Mouse (Mus musculus) bone marrow macrophage, adult 2 months (primary cell): ENCODE measurements at regions not wholly inside any gene's neighbourhood (a gene's known extent, or its start where the extent isn't known, plus 50 kb on each side); places are given as distances from the start of the nearest gene placed in this dataset.
"Not testable (repeated sequence)": the region's sequence is repeated elsewhere in the genome, so short reads cannot be mapped to it uniquely, and the experiment has no call there.

ENCODE experiments used
- H3K27ac ChIP-seq: 2 replicates; pipeline ENCODE4 v1.5.1; 2012; ENCODE audit warnings: low read depth, low read length; ENCODE audit not compliant: insufficient read depth
- H3K4me1 ChIP-seq: 2 replicates; pipeline ENCODE4 v1.6.1; 2012; ENCODE audit warnings: low read length; ENCODE audit not compliant: control insufficient read depth, insufficient read depth
- H3K4me3 ChIP-seq: 2 replicates; pipeline ENCODE4 v1.5.1; 2012; ENCODE audit warnings: mild to moderate bottlenecking, low read length, moderate library complexity; ENCODE audit not compliant: insufficient read depth
- CTCF ChIP-seq: IDR thresholded peaks from 2 replicates; pipeline ENCODE4 v1.5.1; 2012; ENCODE audit warnings: low read depth, mild to moderate bottlenecking, low read length, moderate library complexity
- POLR2A ChIP-seq: IDR thresholded peaks from 2 replicates; pipeline ENCODE4 v1.6.1; 2012; ENCODE audit warnings: mild to moderate bottlenecking, low read depth, low read length, borderline replicate concordance

DNA sequence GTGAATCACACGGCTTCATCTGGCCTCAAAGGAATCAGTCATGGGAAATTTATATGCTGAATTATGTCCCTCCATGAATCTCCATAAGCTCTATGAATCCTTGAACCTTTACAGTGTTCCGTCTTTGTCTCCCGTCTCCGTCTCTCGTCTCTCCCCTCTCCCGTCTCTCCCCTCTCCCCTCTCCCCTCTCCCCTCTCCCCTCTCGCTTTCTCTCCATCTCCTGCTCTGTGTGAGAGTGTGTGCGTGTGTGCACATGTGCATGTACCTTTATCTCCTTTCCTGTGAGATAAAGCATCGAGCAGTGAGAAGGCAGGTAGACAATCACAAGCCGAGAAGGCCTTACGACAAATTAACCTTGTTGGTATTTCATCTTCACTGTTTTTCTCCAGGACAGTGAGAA lies 134.6 kb upstream of the Prkcq start:
- no peak for TF ChIP-seq CTCF
- TF ChIP-seq POLR2A: no peak
- H3K27ac ChIP-seq: no peak overlapping the region
- H3K4me3 ChIP-seq: no peak overlapping the region
- H3K4me1 ChIP-seq: no peaks in the 10 kb centered on the region

DNA sequence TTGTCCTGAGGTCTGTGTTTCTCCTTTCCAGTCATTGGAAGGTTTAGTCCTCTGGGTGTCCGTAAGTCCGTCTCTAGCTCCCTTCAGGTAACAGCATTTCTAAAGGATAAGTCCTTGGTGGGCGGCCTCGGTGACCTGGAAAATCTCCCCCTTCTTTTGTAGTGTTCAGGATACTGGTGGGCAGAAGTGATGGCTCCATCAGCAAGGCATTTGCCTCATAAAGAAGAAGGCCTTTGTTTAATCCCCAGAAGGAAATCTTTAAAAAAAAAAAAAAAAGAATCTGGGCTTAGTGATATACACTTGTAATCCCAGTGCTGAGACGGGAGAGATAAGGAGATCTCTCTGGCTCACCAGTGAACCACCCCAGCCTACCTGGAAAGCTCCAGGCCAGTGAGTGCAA lies 133.5 kb upstream of the Prkcq start:
- Histone ChIP-seq H3K4me3 (no peak overlapping the region), H3K4me1 (no peaks in the 10 kb centered on the region), H3K27ac (no peak overlapping the region)
- no peak for TF ChIP-seq POLR2A

DNA sequence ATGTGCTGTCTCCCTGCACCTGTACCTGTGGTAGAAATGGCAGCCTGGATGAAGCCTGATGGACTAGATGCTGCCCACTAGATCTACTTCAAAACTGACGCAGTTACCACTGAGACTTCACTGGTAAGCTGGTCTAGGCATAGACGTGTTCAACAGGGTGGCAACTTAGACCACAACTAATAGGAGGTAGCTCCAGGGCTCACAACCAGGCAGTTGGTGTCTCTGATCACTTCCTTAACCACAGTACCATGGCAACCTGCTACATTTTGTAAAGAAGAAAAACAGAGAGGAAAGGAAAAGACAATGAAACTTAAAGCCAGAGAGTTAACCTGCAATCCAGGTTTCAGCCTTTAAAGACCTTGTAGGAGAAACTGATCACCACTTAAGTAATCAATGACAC lies 131.9 kb upstream of the Prkcq start:
- Histone ChIP-seq H3K27ac (no peak overlapping the region), H3K4me3 (no peak overlapping the region), H3K4me1 (no peaks in the 10 kb centered on the region)
- TF ChIP-seq POLR2A: no peak
- no peak for TF ChIP-seq CTCF

DNA sequence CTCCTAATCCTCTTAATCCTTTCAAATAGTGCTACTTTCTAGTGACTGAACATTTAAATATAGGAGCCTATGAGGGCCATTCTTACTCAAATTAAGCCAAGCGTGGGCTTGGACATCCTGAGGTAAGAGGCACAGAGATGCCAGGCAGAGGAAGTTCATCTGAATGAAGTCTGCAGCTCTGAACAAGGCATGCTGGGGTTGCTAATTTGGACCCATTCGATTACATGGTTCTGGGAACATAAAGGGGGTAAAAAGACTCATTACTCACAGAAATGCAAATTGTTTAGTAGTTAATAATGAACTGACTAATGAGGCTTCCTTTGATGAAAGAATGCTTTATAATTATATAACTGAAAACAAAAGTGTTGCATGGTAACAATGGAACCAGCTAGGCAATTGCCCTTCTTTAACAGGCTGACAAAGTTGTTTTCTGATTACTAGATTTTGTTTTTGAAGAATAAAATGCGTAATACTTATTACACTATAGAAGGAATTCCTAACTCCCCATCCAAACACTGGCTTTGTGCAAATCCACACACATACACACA lies 127.1 kb upstream of the Prkcq start:
- H3K4me1 ChIP-seq: no peaks in the 10 kb centered on the region
- H3K4me3 ChIP-seq: no peak overlapping the region
- H3K27ac ChIP-seq: no peak overlapping the region
- TF ChIP-seq POLR2A (no peak), CTCF (no peak)

DNA sequence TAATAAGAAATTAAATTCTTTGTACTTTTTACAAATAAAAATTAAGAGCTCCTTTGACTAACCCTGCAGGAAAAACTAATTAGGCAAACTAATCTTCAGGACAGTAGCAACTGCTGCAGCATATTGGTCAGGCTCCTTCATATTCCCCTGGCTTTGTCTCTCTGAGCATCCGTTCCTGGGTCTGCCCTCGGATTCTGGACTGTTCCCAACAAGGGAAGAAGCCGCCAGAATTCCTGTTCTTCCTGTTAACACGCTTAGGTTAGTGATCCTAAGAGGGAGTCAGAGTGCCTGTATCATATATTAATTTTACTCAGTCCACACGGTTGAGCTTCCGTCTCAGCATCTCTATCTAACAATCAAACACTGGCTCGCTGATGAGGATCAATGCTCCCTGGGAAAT lies 120.3 kb upstream of the Prkcq start:
- H3K4me1 ChIP-seq: no peaks in the 10 kb centered on the region
- no peak for TF ChIP-seq POLR2A
- TF ChIP-seq CTCF: no peak
- H3K27ac ChIP-seq: no peak overlapping the region
- no peak overlapping the region for H3K4me3 ChIP-seq

DNA sequence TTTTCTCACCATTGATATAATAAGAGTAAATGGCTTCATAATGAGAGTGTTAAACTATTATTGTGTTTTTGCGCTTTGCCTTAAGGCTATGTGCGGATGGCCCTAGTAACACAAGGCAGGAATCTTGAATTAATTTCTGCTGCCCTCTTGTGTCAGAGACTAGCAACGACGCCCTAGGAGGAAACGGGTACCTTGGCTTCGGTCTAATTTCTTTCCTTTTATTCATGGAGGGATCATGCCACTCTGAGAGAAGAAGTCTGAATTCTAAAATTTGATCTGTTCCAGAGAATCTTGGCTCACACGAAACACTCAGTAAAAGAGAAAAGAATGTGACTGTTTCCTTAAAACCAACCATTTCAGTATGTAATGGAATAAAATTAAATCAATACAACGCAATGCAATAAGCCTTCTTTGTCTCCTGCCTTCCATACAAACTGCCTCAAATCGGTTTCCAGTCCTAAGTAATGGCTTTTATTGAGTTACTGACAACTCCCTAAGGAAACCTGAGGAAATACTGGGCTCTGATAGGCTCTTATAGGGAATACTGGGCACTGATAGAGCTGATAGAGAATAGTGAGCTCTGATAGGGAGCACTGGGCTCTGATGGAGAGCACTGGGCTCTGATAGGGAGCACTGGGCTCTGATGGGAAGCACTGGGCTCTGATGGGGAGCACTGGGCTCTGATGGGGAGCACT lies 112.0 kb upstream of the Prkcq start:
- H3K4me1 ChIP-seq: no peaks in the 10 kb centered on the region
- TF ChIP-seq POLR2A: no peak
- no peak for TF ChIP-seq CTCF

DNA sequence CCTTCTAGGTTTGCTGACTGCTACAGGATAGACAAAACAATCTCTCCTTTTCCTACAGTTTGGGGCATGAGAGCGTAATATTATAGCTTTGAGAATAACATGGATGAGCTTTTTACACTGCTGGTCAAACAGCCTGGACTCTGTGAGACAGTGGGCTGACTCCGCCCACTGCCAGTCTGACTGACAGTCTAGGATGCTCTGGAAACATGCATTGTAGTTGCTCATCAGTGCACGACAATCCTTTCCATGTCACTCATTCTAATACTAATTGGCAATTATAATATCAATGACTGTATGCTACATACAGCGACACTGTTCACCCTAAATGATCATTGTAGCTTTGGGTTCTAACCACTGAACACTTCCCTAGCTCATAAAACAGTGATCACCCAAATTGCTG lies 104.5 kb upstream of the Prkcq start:
- TF ChIP-seq POLR2A (no peak), CTCF (no peak)
- no peak overlapping the region for H3K4me3 ChIP-seq
- H3K4me1 ChIP-seq: no peaks in the 10 kb centered on the region
- H3K27ac ChIP-seq: no peak overlapping the region

More for the DNA sequence above, 112.0 kb upstream of the Prkcq start:
- no peak overlapping the region for H3K27ac ChIP-seq
- no peak overlapping the region for H3K4me3 ChIP-seq

DNA sequence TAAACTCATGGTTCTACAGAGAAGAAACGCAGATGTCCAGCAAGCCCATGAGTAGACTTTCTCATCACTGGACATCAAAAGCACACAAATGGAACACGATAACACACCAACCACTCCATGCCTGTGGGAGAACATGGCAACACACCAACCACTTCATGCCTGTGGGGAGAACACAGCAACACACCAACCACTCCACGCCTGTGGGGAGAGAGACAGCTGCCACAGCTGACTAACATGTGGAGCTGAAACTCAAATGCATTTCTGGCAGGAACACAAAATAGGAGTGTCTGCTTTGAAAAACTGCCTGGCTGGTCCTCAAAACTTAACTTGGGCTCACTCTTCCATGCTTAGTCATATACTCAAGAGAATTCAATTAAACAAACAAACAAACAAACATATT lies 88.4 kb upstream of the Prkcq start:
- H3K4me3 ChIP-seq: no peak overlapping the region
- H3K4me1 ChIP-seq: no peaks in the 10 kb centered on the region
- H3K27ac ChIP-seq: no peak overlapping the region
- TF ChIP-seq CTCF: no peak
- TF ChIP-seq POLR2A: no peak

DNA sequence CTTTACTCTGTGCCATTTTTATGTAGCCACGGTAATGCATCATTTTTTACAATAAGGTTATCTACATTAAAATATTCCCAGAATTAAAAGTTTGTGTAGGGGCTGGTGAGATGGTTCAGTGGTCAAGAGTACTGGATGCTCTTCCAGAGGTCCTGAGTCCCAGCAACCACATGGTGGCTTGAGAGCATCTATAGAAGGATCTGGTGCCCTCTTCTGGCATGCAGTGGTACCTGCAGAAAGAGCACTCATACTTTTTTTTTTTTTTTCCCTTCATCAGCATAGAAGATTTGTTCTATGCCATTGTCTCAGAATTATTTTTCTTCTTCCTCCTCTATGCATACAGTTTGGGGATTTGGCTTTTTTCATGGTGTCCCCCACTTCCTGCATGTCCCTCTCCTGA lies 84.9 kb upstream of the Prkcq start:
- Histone ChIP-seq H3K27ac (no peak overlapping the region), H3K4me3 (no peak overlapping the region), H3K4me1 (no peaks in the 10 kb centered on the region)
- TF ChIP-seq POLR2A: no peak
- peak; percentile 30; the same call in 1 of the 2 replicates for TF ChIP-seq CTCF

DNA sequence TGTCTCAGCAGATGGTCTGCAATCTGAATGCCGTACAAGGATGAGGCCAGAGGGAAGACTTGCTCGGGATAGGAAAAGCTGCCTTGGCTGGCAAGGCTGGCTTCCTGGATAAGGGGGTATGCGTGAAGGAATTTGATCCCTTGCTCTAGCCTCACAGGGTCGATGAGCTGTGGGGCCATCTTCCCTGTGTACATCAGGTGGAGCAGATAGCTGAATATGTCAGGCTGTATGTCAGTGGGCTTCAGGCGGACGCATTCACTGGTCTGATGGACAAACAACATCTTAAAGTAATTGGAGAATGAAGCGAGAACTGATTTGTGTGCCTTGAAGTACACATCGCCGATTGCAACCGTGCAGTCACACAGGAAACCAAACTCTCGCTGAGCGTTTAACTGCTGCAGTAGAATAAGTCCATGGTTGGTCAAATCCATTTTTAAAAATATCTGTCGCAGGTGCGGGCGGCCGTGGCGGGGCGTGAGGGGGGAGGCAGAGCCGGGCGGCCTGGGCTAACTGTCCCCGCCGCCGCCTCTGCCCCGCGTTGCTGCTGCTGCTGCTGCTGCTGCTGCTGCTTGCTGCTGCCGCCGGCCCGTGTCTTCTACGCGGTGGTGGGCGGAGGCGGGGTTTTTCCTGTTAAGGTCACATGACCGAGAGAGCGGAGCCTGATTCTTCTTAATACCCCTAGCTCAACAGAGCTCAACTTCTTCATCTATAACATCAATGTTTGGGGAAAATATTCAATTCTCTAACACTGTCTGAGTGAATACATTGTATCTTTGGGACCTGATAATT lies 71.9 kb upstream of the Prkcq start:
- H3K4me3 ChIP-seq, H3K4me1 ChIP-seq: not testable (repeated sequence)

More for the DNA sequence above, 71.9 kb upstream of the Prkcq start:
- H3K27ac ChIP-seq: not testable (repeated sequence)
